Mouse (Mus musculus) liver, embryonic 12.5 days (tissue): Measurements from ENCODE around the gene Bnc1. TPM values are rescaled to one million over a fixed set of nuclear protein-coding genes. Genes with fewer than 3 reads are reported as not detected.

Experiments used
- ATAC-seq: fragments of 200-750 bp; cut with Nextera tagmentation; 2 replicates; pipeline ENCODE4 v1.8.0; 2017; ENCODE audit warnings: moderate number of reproducible peaks, mild to moderate bottlenecking, moderate library complexity
- H3K27ac ChIP-seq: fragments of 300-500 bp; sonication (generic); 2 replicates; pipeline ENCODE4 v1.5.1; 2016; ENCODE audit warnings: mild to moderate bottlenecking
- H3K27me3 ChIP-seq: fragments of 300-500 bp; sonication (generic); replicated peaks from 2 replicates; pipeline ENCODE4 v1.6.1; 2016; ENCODE audit warnings: mild to moderate bottlenecking, moderate library complexity
- H3K36me3 ChIP-seq: fragments of 300-500 bp; sonication (generic); 2 replicates; pipeline ENCODE4 v1.6.1; 2016; ENCODE audit warnings: mild to moderate bottlenecking, moderate library complexity
- H3K4me1 ChIP-seq: fragments of 300-500 bp; sonication (generic); 2 replicates; pipeline ENCODE4 v1.6.1; 2016
- H3K4me2 ChIP-seq: fragments of 300-500 bp; sonication (generic); 2 replicates; pipeline ENCODE4 v1.6.1; 2016; ENCODE audit warnings: mild to moderate bottlenecking, moderate library complexity
- H3K4me3 ChIP-seq: fragments of 300-500 bp; sonication (generic); 2 replicates; pipeline ENCODE4 v1.5.1; 2016; ENCODE audit warnings: mild to moderate bottlenecking, moderate library complexity
- H3K9ac ChIP-seq: fragments of 300-500 bp; sonication (generic); 2 replicates; pipeline ENCODE4 v1.6.1; 2016; ENCODE audit warnings: mild to moderate bottlenecking, moderate library complexity
- H3K9me3 ChIP-seq: fragments of 300-500 bp; sonication (generic); replicated peaks from 2 replicates; pipeline ENCODE4 v1.6.1; 2016; ENCODE audit warnings: mild to moderate bottlenecking, moderate library complexity
- WGBS: fragments of 180-500 bp; shearing (Covaris S2); methylation state at CpG from one replicate; pipeline ENCODE4 v1.1.7; 2016; ENCODE audit not compliant: insufficient replicate concordance; 5-methylcytosine and 5-hydroxymethylcytosine counted together
- polyA plus RNA-seq: library from polyadenylated mRNA; unstranded; fragments of >200 nt; fragmentation: Nextera tagmentation; extraction: Ambion mirVana; gene quantifications from 2 replicates; pipeline ENCODE4 v1.2.1, GENCODE M21; 2016

Bnc1 gene
- polyA plus RNA-seq: 1.8 and 1.9 TPM in 2 replicates

- H3K36me3 ChIP-seq: no peaks in the 10 kb centered on the region
- no peak within 1 kb of the TSS for H3K27ac ChIP-seq
- peak within 1 kb of the TSS; percentile 22; the same call in 1 of the 2 replicates for H3K9ac ChIP-seq
- H3K4me2 ChIP-seq: peak within 1 kb of the TSS; percentile 64
- no peaks in the 10 kb centered on the region for H3K9me3 ChIP-seq
- peaks cover 87% of the 10 kb centered on the region for H3K27me3 ChIP-seq
- 2% methylated on average over 86 of the region's 105 CpGs for WGBS
- H3K4me1 ChIP-seq: peaks cover 9% of the 10 kb centered on the region; the same call in 1 of the 2 replicates
- ATAC-seq: no peak
- H3K4me3 ChIP-seq: peak within 1 kb of the TSS; percentile 54
Observed at GRCm38 (mm10) chr7:81992131-81993061, at the start of gene Bnc1. Gene Bnc1, minus strand, starts transcription at chr7:81992292.

- Histone ChIP-seq H3K4me2 (no peak overlapping the region), H3K27ac (no peak overlapping the region), H3K9me3 (no peaks in the 10 kb centered on the region), H3K4me3 (no peak overlapping the region), H3K9ac (no peak overlapping the region), H3K27me3 (no peaks in the 10 kb centered on the region), H3K4me1 (no peaks in the 10 kb centered on the region), H3K36me3 (no peaks in the 10 kb centered on the region)
- 40% methylated on average over 1 of the region's 1 CpGs for WGBS
- no peak for ATAC-seq
Observed at GRCm38 (mm10) chr7:82033347-82033746, 41.3 kb upstream of the Bnc1 start.

GRCm38 (mm10) chr7:82029666-82030065, 37.6 kb upstream of the Bnc1 start:
- WGBS: 60% methylated on average over 9 of the region's 9 CpGs
- no peaks in the 10 kb centered on the region for H3K9me3 ChIP-seq
- no peak for ATAC-seq

GRCm38 (mm10) chr7:82025802-82026201, 33.7 kb upstream of the Bnc1 start:
- Histone ChIP-seq H3K4me3 (no peak overlapping the region), H3K9ac (no peak overlapping the region), H3K9me3 (no peaks in the 10 kb centered on the region), H3K4me2 (no peak overlapping the region), H3K27ac (no peak overlapping the region), H3K4me1 (no peaks in the 10 kb centered on the region), H3K36me3 (no peaks in the 10 kb centered on the region), H3K27me3 (no peaks in the 10 kb centered on the region)
- ATAC-seq: no peak
- WGBS: 15% methylated on average over 2 of the region's 2 CpGs

More at GRCm38 (mm10) chr7:82029666-82030065, 37.6 kb upstream of the Bnc1 start:
- H3K4me2 ChIP-seq: no peak overlapping the region
- H3K27ac ChIP-seq: no peak overlapping the region
- H3K27me3 ChIP-seq: no peaks in the 10 kb centered on the region
- H3K36me3 ChIP-seq: no peaks in the 10 kb centered on the region
- no peak overlapping the region for H3K4me3 ChIP-seq
- H3K4me1 ChIP-seq: no peaks in the 10 kb centered on the region
- no peak overlapping the region for H3K9ac ChIP-seq

GRCm38 (mm10) chr7:82023676-82024075, 31.6 kb upstream of the Bnc1 start:
- WGBS: 70% methylated on average over 2 of the region's 2 CpGs
- H3K4me2 ChIP-seq: no peak overlapping the region
- H3K4me1 ChIP-seq: no peaks in the 10 kb centered on the region
- H3K4me3 ChIP-seq: no peak overlapping the region
- H3K36me3 ChIP-seq: no peaks in the 10 kb centered on the region
- no peak overlapping the region for H3K27ac ChIP-seq
- H3K27me3 ChIP-seq: no peaks in the 10 kb centered on the region
- ATAC-seq: no peak
- H3K9ac ChIP-seq: no peak overlapping the region
- no peaks in the 10 kb centered on the region for H3K9me3 ChIP-seq

- ATAC-seq: no peak
- H3K4me2 ChIP-seq: no peak overlapping the region
- 73% methylated on average over 1 of the region's 1 CpGs for WGBS
Observed at GRCm38 (mm10) chr7:82022404-82022803, 30.3 kb upstream of the Bnc1 start.

GRCm38 (mm10) chr7:82018031-82018430, 25.9 kb upstream of the Bnc1 start:
- no peak overlapping the region for H3K4me3 ChIP-seq
- H3K9ac ChIP-seq: no peak overlapping the region
- no peaks in the 10 kb centered on the region for H3K36me3 ChIP-seq
- peaks cover 34% of the 10 kb centered on the region for H3K27me3 ChIP-seq
- ATAC-seq: no peak
- no peaks in the 10 kb centered on the region for H3K4me1 ChIP-seq
- H3K4me2 ChIP-seq: no peak overlapping the region
- H3K27ac ChIP-seq: no peak overlapping the region
- H3K9me3 ChIP-seq: no peaks in the 10 kb centered on the region
- WGBS: 65% methylated on average over 2 of the region's 2 CpGs

More at GRCm38 (mm10) chr7:82022404-82022803, 30.3 kb upstream of the Bnc1 start:
- H3K9ac ChIP-seq: no peak overlapping the region
- H3K4me1 ChIP-seq: no peaks in the 10 kb centered on the region
- peaks cover 10% of the 10 kb centered on the region for H3K27me3 ChIP-seq
- H3K27ac ChIP-seq: no peak overlapping the region
- no peak overlapping the region for H3K4me3 ChIP-seq
- no peaks in the 10 kb centered on the region for H3K9me3 ChIP-seq
- H3K36me3 ChIP-seq: no peaks in the 10 kb centered on the region

GRCm38 (mm10) chr7:82016751-82017710, 24.9 kb upstream of the Bnc1 start:
- 8% methylated on average over 25 of the region's 25 CpGs for WGBS

GRCm38 (mm10) chr7:82012472-82012871, 20.4 kb upstream of the Bnc1 start:
- H3K9me3 ChIP-seq: no peaks in the 10 kb centered on the region
- no peaks in the 10 kb centered on the region for H3K36me3 ChIP-seq
- no peak overlapping the region for H3K27ac ChIP-seq
- ATAC-seq: no peak
- H3K27me3 ChIP-seq: peaks cover 32% of the 10 kb centered on the region
- H3K4me3 ChIP-seq: no peak overlapping the region
- H3K4me2 ChIP-seq: no peak overlapping the region
- 13% methylated on average over 13 of the region's 13 CpGs for WGBS
- no peak overlapping the region for H3K9ac ChIP-seq
- H3K4me1 ChIP-seq: no peaks in the 10 kb centered on the region

More at GRCm38 (mm10) chr7:82016751-82017710, 24.9 kb upstream of the Bnc1 start:
- no peaks in the 10 kb centered on the region for H3K36me3 ChIP-seq
- H3K4me1 ChIP-seq: no peaks in the 10 kb centered on the region
- no peaks in the 10 kb centered on the region for H3K9me3 ChIP-seq
- peaks cover 39% of the 10 kb centered on the region for H3K27me3 ChIP-seq
- no peak overlapping the region for H3K4me3 ChIP-seq
- peak overlapping the region; percentile 35; the same call in 1 of the 2 replicates for H3K4me2 ChIP-seq
- no peak for ATAC-seq
- no peak overlapping the region for H3K9ac ChIP-seq
- H3K27ac ChIP-seq: no peak overlapping the region

GRCm38 (mm10) chr7:82011534-82012401, 19.7 kb upstream of the Bnc1 start:
- no peak overlapping the region for H3K27ac ChIP-seq
- no peaks in the 10 kb centered on the region for H3K36me3 ChIP-seq

GRCm38 (mm10) chr7:82007151-82007550, 15.1 kb upstream of the Bnc1 start:
- Histone ChIP-seq H3K27me3 (peaks cover 4% of the 10 kb centered on the region), H3K4me3 (no peak overlapping the region), H3K4me2 (no peak overlapping the region), H3K4me1 (no peaks in the 10 kb centered on the region), H3K27ac (no peak overlapping the region), H3K9ac (no peak overlapping the region), H3K9me3 (no peaks in the 10 kb centered on the region), H3K36me3 (no peaks in the 10 kb centered on the region)
- no peak for ATAC-seq
- 58% methylated on average over 2 of the region's 2 CpGs for WGBS

More at GRCm38 (mm10) chr7:82011534-82012401, 19.7 kb upstream of the Bnc1 start:
- no peak for ATAC-seq
- WGBS: 47% methylated on average over 17 of the region's 19 CpGs
- Histone ChIP-seq H3K27me3 (peaks cover 25% of the 10 kb centered on the region), H3K4me2 (no peak overlapping the region), H3K4me3 (no peak overlapping the region), H3K9me3 (no peaks in the 10 kb centered on the region), H3K9ac (no peak overlapping the region), H3K4me1 (no peaks in the 10 kb centered on the region)
